Mouse (Mus musculus): ENCODE results near the gene Fut11.

- TF ChIP-seq MAX (IDR thresholded peaks at IDR 0.05; ENCODE audit: low read length), result no peak
- no peak for TF ChIP-seq TAL1 (IDR thresholded peaks at IDR 0.05; ENCODE audit: low read length)
- TF ChIP-seq NELFE (IDR thresholded peaks at IDR 0.05; ENCODE audit: low read depth, low read length), result no peak
- TF ChIP-seq ZNF384 (IDR thresholded peaks at IDR 0.05; ENCODE audit: low read depth, low read length), result no peak
- peak in 1 of 2 experiments; percentile 43; a peak in 1 of 4 replicates for TF ChIP-seq POLR2A (IDR thresholded peaks at IDR 0.05; ENCODE audit: control insufficient read depth in 1 of 2, insufficient read depth in 1 of 2, low read depth in 1 of 2, low read length in 2 of 2, poor library complexity in 1 of 2)
- TF ChIP-seq CTCF (IDR thresholded peaks at IDR 0.05 in 2 of 3, conservative IDR thresholded peaks at IDR 0.05 in 1 of 3; ENCODE audit: control insufficient read depth in 1 of 3, insufficient read depth in 1 of 3, low read depth in 2 of 3, low read length in 3 of 3, poor library complexity in 1 of 3, severe bottlenecking in 1 of 3), result no peak
- TF ChIP-seq NRF1 (IDR thresholded peaks at IDR 0.05; ENCODE audit: insufficient read depth, low read depth, low read length, poor library complexity, severe bottlenecking), result no peak
- no peak for TF ChIP-seq MAZ (IDR thresholded peaks at IDR 0.05; ENCODE audit: low read depth, low read length)
- no peak for TF ChIP-seq EP300 (IDR thresholded peaks at IDR 0.05; ENCODE audit: low read depth in 1 of 2, low read length in 2 of 2)
- TF ChIP-seq ZMIZ1 (IDR thresholded peaks at IDR 0.05; ENCODE audit: low read depth, low read length), result no peak; the same call in 1 of the 2 replicates
Observed at GRCm38 (mm10) chr14:20721371-20721770, 26.6 kb downstream of the Fut11 start.

All from MEL (cell line).